Mouse (Mus musculus) neural tube, embryonic 12.5 days (tissue): ENCODE measurements around the gene Crabp2. TPM values are rescaled to one million over a fixed set of nuclear protein-coding genes. Genes with fewer than 3 reads are reported as not detected.
A peak's percentile ranks its signal among the peaks of the same experiment; 100 is the strongest.

Experiments used
- ATAC-seq: fragments of 200-750 bp; cut with Nextera tagmentation; 2 replicates; pipeline ENCODE4 v1.8.0; 2017; ENCODE audit warnings: low read depth, mild to moderate bottlenecking, moderate TSS enrichment, moderate library complexity; ENCODE audit not compliant: low FRiP score
- H3K27ac ChIP-seq: fragments of 300-500 bp; sonication (generic); 2 replicates; pipeline ENCODE4 v1.5.1; 2016
- H3K27me3 ChIP-seq: fragments of 300-500 bp; sonication (generic); replicated peaks from 2 replicates; pipeline ENCODE4 v1.6.1; 2016; ENCODE audit warnings: mild to moderate bottlenecking
- H3K36me3 ChIP-seq: fragments of 300-500 bp; sonication (generic); 2 replicates; pipeline ENCODE4 v1.6.1; 2016; ENCODE audit warnings: mild to moderate bottlenecking
- H3K4me1 ChIP-seq: fragments of 300-500 bp; sonication (generic); 2 replicates; pipeline ENCODE4 v1.6.1; 2016
- H3K4me2 ChIP-seq: fragments of 300-500 bp; sonication (generic); replicated peaks from 2 replicates; pipeline ENCODE4 v1.6.1; 2016; ENCODE audit warnings: mild to moderate bottlenecking
- H3K4me3 ChIP-seq: fragments of 300-500 bp; sonication (generic); 2 replicates; pipeline ENCODE4 v1.5.1; 2016
- H3K9ac ChIP-seq: fragments of 300-500 bp; sonication (generic); 2 replicates; pipeline ENCODE4 v1.6.1; 2016; ENCODE audit warnings: mild to moderate bottlenecking
- H3K9me3 ChIP-seq: fragments of 300-500 bp; sonication (generic); 2 replicates; pipeline ENCODE4 v1.6.1; 2016; ENCODE audit warnings: mild to moderate bottlenecking
- WGBS: fragments of 180-500 bp; shearing (Covaris S2); methylation state at CpG from one replicate; pipeline ENCODE4 v1.1.7; 2016; 5-methylcytosine and 5-hydroxymethylcytosine counted together
- polyA plus RNA-seq: library from polyadenylated mRNA; unstranded; fragments of >200 nt; fragmentation: Nextera tagmentation; extraction: Ambion mirVana; gene quantifications from 2 replicates; pipeline ENCODE4 v1.2.1, GENCODE M21; 2016

The Crabp2 gene
- polyA plus RNA-seq, 1 experiment from 2014 or later: 372 TPM

- Histone ChIP-seq H3K9ac (peak within 1 kb of the TSS; percentile 87), H3K27me3 (no peaks in the 10 kb centered on the region), H3K36me3 (peaks cover 54% of the 10 kb centered on the region), H3K27ac (peak within 1 kb of the TSS; percentile 81), H3K4me3 (peak within 1 kb of the TSS; percentile 98), H3K9me3 (no peaks in the 10 kb centered on the region), H3K4me1 (peaks cover 26% of the 10 kb centered on the region), H3K4me2 (peak within 1 kb of the TSS; percentile 78)
- WGBS: under 1% methylated on average over 58 of the region's 78 CpGs
- ATAC-seq: peak; percentile 97
Measured at GRCm38 (mm10) chr3:87930078-87930795, 18.2 kb upstream of the Crabp2 start, which contains the start of the genes Isg20l2 and Rrnad1. Isg20l2 (plus strand) TSS chr3:87930314. Rrnad1 (minus strand) TSS chr3:87930717.

GRCm38 (mm10) chr3:87934026-87934425, 14.4 kb upstream of the Crabp2 start:
- peaks cover 55% of the 10 kb centered on the region for H3K36me3 ChIP-seq
- 86% methylated on average over 5 of the region's 5 CpGs for WGBS
- no peak for ATAC-seq
- H3K27me3 ChIP-seq: no peaks in the 10 kb centered on the region
- H3K9me3 ChIP-seq: no peaks in the 10 kb centered on the region
- no peak overlapping the region for H3K9ac ChIP-seq
- no peak overlapping the region for H3K27ac ChIP-seq
- no peak overlapping the region for H3K4me2 ChIP-seq
- peaks cover 30% of the 10 kb centered on the region for H3K4me1 ChIP-seq
- no peak overlapping the region for H3K4me3 ChIP-seq

- peaks cover 60% of the 10 kb centered on the region for H3K36me3 ChIP-seq
- no peaks in the 10 kb centered on the region for H3K27me3 ChIP-seq
- H3K27ac ChIP-seq: no peak overlapping the region
- ATAC-seq: no peak
- 82% methylated on average over 4 of the region's 4 CpGs for WGBS
- H3K9ac ChIP-seq: no peak overlapping the region
- H3K4me3 ChIP-seq: no peak overlapping the region
- H3K4me2 ChIP-seq: no peak overlapping the region
- H3K9me3 ChIP-seq: no peaks in the 10 kb centered on the region
- peaks cover 25% of the 10 kb centered on the region for H3K4me1 ChIP-seq
Measured at GRCm38 (mm10) chr3:87934501-87934900, 14.0 kb upstream of the Crabp2 start.

GRCm38 (mm10) chr3:87935201-87935600, 13.3 kb upstream of the Crabp2 start:
- no peak overlapping the region for H3K4me2 ChIP-seq
- H3K27ac ChIP-seq: no peak overlapping the region
- H3K4me1 ChIP-seq: peaks cover 24% of the 10 kb centered on the region
- no peak overlapping the region for H3K4me3 ChIP-seq
- H3K36me3 ChIP-seq: peaks cover 67% of the 10 kb centered on the region
- no peak overlapping the region for H3K9ac ChIP-seq
- no peaks in the 10 kb centered on the region for H3K27me3 ChIP-seq
- no peak for ATAC-seq
- no peaks in the 10 kb centered on the region for H3K9me3 ChIP-seq
- 76% methylated on average over 4 of the region's 4 CpGs for WGBS

- no peaks in the 10 kb centered on the region for H3K9me3 ChIP-seq
- 99% methylated on average over 2 of the region's 2 CpGs for WGBS
- H3K36me3 ChIP-seq: peaks cover 70% of the 10 kb centered on the region
- H3K4me3 ChIP-seq: no peak overlapping the region
- H3K27me3 ChIP-seq: no peaks in the 10 kb centered on the region
- no peak overlapping the region for H3K9ac ChIP-seq
- no peak overlapping the region for H3K4me2 ChIP-seq
- ATAC-seq: no peak
- no peak overlapping the region for H3K27ac ChIP-seq
- H3K4me1 ChIP-seq: peaks cover 23% of the 10 kb centered on the region
Measured at GRCm38 (mm10) chr3:87935776-87936175, 12.7 kb upstream of the Crabp2 start.

- Histone ChIP-seq H3K27me3 (no peaks in the 10 kb centered on the region), H3K9ac (no peak overlapping the region), H3K27ac (no peak overlapping the region), H3K4me2 (no peak overlapping the region), H3K4me1 (peaks cover 21% of the 10 kb centered on the region), H3K4me3 (no peak overlapping the region), H3K36me3 (peaks cover 60% of the 10 kb centered on the region), H3K9me3 (no peaks in the 10 kb centered on the region)
- no peak for ATAC-seq
- WGBS: 60% methylated on average over 5 of the region's 5 CpGs
Measured at GRCm38 (mm10) chr3:87940611-87941010, 7.9 kb upstream of the Crabp2 start.

- Histone ChIP-seq H3K4me3 (no peak overlapping the region), H3K4me1 (peaks cover 34% of the 10 kb centered on the region), H3K27me3 (no peaks in the 10 kb centered on the region), H3K4me2 (no peak overlapping the region), H3K9me3 (no peaks in the 10 kb centered on the region), H3K27ac (no peak overlapping the region), H3K9ac (no peak overlapping the region), H3K36me3 (peaks cover 51% of the 10 kb centered on the region)
- 95% methylated on average over 2 of the region's 2 CpGs for WGBS
- ATAC-seq: no peak
Measured at GRCm38 (mm10) chr3:87942471-87942870, 6.0 kb upstream of the Crabp2 start.

GRCm38 (mm10) chr3:87943586-87943985, 4.9 kb upstream of the Crabp2 start:
- no peak overlapping the region for H3K4me2 ChIP-seq
- 84% methylated on average over 7 of the region's 7 CpGs for WGBS
- peaks cover 45% of the 10 kb centered on the region for H3K4me1 ChIP-seq
- H3K36me3 ChIP-seq: peaks cover 40% of the 10 kb centered on the region
- H3K4me3 ChIP-seq: no peak overlapping the region
- no peaks in the 10 kb centered on the region for H3K9me3 ChIP-seq
- H3K9ac ChIP-seq: no peak overlapping the region
- ATAC-seq: no peak
- no peak overlapping the region for H3K27ac ChIP-seq
- H3K27me3 ChIP-seq: no peaks in the 10 kb centered on the region

GRCm38 (mm10) chr3:87944838-87945600, 3.4 kb upstream of the Crabp2 start:
- Histone ChIP-seq H3K9me3 (no peaks in the 10 kb centered on the region), H3K4me1 (peaks cover 57% of the 10 kb centered on the region), H3K27me3 (no peaks in the 10 kb centered on the region), H3K27ac (peak overlapping the region; percentile 16; the same call in 1 of the 2 replicates), H3K4me3 (no peak overlapping the region), H3K4me2 (peak overlapping the region; percentile 5; the same call in 1 of the 2 replicates), H3K9ac (no peak overlapping the region; the same call in 1 of the 2 replicates), H3K36me3 (peaks cover 26% of the 10 kb centered on the region)
- ATAC-seq: 0 out of 2 replicates have a peak, but pooled peaks have one; percentile 14
- WGBS: 2% methylated on average over 4 of the region's 4 CpGs

- Histone ChIP-seq H3K9ac (no peak overlapping the region), H3K4me1 (peaks cover 61% of the 10 kb centered on the region), H3K27ac (peak overlapping the region; percentile 26; the same call in 1 of the 2 replicates), H3K4me2 (peak overlapping the region; percentile 71; the same call in 1 of the 2 replicates), H3K4me3 (no peak overlapping the region), H3K27me3 (no peaks in the 10 kb centered on the region), H3K36me3 (peaks cover 19% of the 10 kb centered on the region), H3K9me3 (no peaks in the 10 kb centered on the region)
- no peak for ATAC-seq
- 4% methylated on average over 12 of the region's 12 CpGs for WGBS
Measured at GRCm38 (mm10) chr3:87945781-87946540, 2.5 kb upstream of the Crabp2 start.

- ATAC-seq: no peak
- H3K4me2 ChIP-seq: peak overlapping the region; percentile 71
- H3K4me1 ChIP-seq: peaks cover 65% of the 10 kb centered on the region
- no peaks in the 10 kb centered on the region for H3K9me3 ChIP-seq
- H3K27me3 ChIP-seq: no peaks in the 10 kb centered on the region
- 7% methylated on average over 1 of the region's 1 CpGs for WGBS
- H3K9ac ChIP-seq: no peak overlapping the region
- peaks cover 13% of the 10 kb centered on the region for H3K36me3 ChIP-seq
- peak overlapping the region; percentile 9; the same call in 1 of the 2 replicates for H3K27ac ChIP-seq
- H3K4me3 ChIP-seq: no peak overlapping the region
Measured at GRCm38 (mm10) chr3:87946541-87946860, 2.0 kb upstream of the Crabp2 start.
